Mouse (Mus musculus) activated CD4-positive, CD25-positive, alpha-beta regulatory T cell, adult 4 months (primary cell): ENCODE data around the gene Myo1a. TPM values are rescaled to one million over a fixed set of nuclear protein-coding genes. Genes with fewer than 3 reads are reported as not detected.

Experiments
- ATAC-seq: one replicate; pipeline ENCODE4 v1.8.0; 2017
- polyA plus RNA-seq, 2 experiments: library from polyadenylated mRNA; unstranded; fragments of 100-300 nt; shearing (Covaris generic); gene quantifications; one replicate each; pipeline ENCODE4 v1.2.1; 2017

The Myo1a gene
- polyA plus RNA-seq, 2 experiments from 2014 or later = not detected

GRCm38 (mm10) chr10:127674794-127675522 lies 30.0 kb upstream of the Myo1a start:
- peak; percentile 24 for ATAC-seq

- ATAC-seq = no peak
These were observed 29.0 kb upstream of the Myo1a start for GRCm38 (mm10) chr10:127675859-127676398.

GRCm38 (mm10) chr10:127676691-127677548 lies 28.1 kb upstream of the Myo1a start:
- ATAC-seq = peak; percentile 91

- no peak for ATAC-seq
These were observed 27.2 kb upstream of the Myo1a start for GRCm38 (mm10) chr10:127677591-127678336.

- ATAC-seq = no peak
These were observed 25.8 kb upstream of the Myo1a start for GRCm38 (mm10) chr10:127679208-127679607.

GRCm38 (mm10) chr10:127679881-127680280 lies 25.1 kb upstream of the Myo1a start:
- ATAC-seq = no peak

- no peak for ATAC-seq
These were observed 22.1 kb upstream of the Myo1a start for GRCm38 (mm10) chr10:127682886-127683285.

- ATAC-seq = no peak
These were observed 13.9 kb upstream of the Myo1a start for GRCm38 (mm10) chr10:127691053-127691452.

GRCm38 (mm10) chr10:127694636-127695035 lies 10.3 kb upstream of the Myo1a start:
- ATAC-seq = peak; percentile 40

- no peak for ATAC-seq
These were observed 9.2 kb upstream of the Myo1a start for GRCm38 (mm10) chr10:127695775-127696174.

GRCm38 (mm10) chr10:127698966-127699365 lies 6.0 kb upstream of the Myo1a start:
- ATAC-seq = no peak

GRCm38 (mm10) chr10:127703299-127703698 lies 1.7 kb upstream of the Myo1a start:
- ATAC-seq = no peak

GRCm38 (mm10) chr10:127704293-127704692 lies 677 bp upstream of the Myo1a start:
- no peak for ATAC-seq

GRCm38 (mm10) chr10:127705783-127706182 lies 813 bp downstream of the Myo1a start:
- ATAC-seq = no peak

GRCm38 (mm10) chr10:127707721-127708120 lies 2.8 kb downstream of the Myo1a start:
- ATAC-seq = no peak

- no peak for ATAC-seq
These were observed 3.9 kb downstream of the Myo1a start for GRCm38 (mm10) chr10:127708850-127709370.

- ATAC-seq = no peak
These were observed 5.4 kb downstream of the Myo1a start for GRCm38 (mm10) chr10:127710331-127710730.

GRCm38 (mm10) chr10:127712736-127713135 lies 7.8 kb downstream of the Myo1a start:
- no peak for ATAC-seq

GRCm38 (mm10) chr10:127721671-127722418 lies 16.9 kb downstream of the Myo1a start:
- no peak for ATAC-seq

GRCm38 (mm10) chr10:127724178-127724577 lies 19.2 kb downstream of the Myo1a start, which contains the start of gene Tac2:
TSS of gene Tac2 (plus strand) at chr10:127724478.
- no peak for ATAC-seq

GRCm38 (mm10) chr10:127725136-127725535 lies 20.2 kb downstream of the Myo1a start:
- no peak for ATAC-seq

GRCm38 (mm10) chr10:127728437-127728836 lies 23.5 kb downstream of the Myo1a start:
- ATAC-seq = no peak
